Mouse (Mus musculus): ENCODE measurements around the gene Dnah7c.
"Not testable (repeated sequence)": the region's sequence is repeated elsewhere in the genome, so short reads cannot be mapped to it uniquely, and the experiment has no call there.

Gene Dnah7c

GRCm38 (mm10) chr1:46729731-46730130, 304.3 kb downstream of the Dnah7c start:
- DNase-seq (ENCODE audit: low spot score), result not testable (repeated sequence)

- DNase-seq (ENCODE audit: low spot score), result not testable (repeated sequence)
Observed at GRCm38 (mm10) chr1:46733405-46734106, 308.2 kb downstream of the Dnah7c start.

DNA sequence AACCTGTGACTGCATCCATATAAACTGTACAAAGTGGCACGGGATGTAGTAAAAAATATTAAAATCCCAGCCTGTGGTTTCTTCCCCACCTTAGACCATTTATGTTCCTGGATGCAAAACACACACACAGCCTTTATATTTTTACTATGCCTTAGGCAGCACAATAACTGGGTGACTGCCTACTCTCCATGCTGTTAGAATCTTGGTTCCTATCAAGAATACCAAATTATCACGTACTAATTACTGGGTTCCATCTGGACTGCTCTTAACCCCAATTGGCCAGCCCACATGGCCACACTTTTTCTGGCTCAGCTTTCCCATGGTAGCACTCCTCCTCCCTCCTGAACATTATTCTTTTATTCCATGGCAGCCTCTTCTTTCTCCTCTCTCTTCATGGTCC, 309.1 kb downstream of the Dnah7c start:
- DNase-seq (ENCODE audit: low spot score), result peak; percentile 7

DNA sequence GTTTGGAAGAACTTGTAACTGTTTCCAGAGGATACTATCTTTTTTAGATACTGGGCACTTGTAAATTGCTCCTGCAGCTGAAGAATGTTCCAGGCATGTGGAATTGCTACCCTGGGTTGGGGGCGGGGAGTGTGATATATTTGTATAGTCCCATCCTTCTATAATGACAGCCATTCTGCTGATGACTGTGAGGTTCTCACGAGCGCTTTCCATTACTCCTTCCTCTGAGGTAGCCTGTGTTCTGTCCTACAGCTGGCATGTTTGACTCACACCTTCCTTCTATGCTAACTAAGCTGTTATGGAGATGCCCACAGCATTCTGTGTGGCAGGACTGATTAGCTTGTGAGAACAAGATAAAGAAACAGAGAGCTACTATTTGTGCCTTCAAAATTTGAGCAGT, 339.2 kb downstream of the Dnah7c start:
- DNase-seq (ENCODE audit: low spot score), result not testable (repeated sequence)

GRCm38 (mm10) chr1:46769318-46769717, 343.9 kb downstream of the Dnah7c start:
- not testable (repeated sequence) for DNase-seq (ENCODE audit: low spot score)

DNA sequence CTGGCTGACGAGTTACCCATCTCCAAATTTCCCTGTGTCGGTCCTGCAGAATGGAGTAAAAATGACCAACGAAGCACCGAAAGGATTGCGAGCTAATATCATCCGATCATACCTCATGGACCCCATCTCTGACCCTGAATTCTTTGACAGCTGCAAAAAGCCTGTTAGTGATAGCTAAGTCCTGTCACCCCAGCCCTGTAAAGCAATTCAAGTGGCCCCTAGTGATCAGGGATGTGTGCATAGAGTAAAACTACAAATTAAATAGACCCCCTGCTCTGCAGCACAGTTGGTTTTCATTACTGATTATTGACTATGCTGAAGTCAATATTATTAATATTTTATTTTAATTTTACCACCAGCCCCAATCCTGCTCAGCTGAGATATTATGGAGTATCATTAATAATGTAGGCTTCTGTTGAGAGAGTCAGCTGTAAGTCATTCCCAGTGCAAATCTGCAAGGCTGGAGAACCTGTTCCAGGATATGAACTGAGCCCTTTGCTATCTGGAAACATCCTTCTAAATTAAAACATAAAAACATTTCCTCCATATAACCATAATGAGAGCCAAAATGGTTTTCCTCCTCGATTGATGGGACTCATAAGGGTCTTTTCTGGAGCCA, 344.8 kb downstream of the Dnah7c start:
- not testable (repeated sequence) for DNase-seq (ENCODE audit: low spot score)

GRCm38 (mm10) chr1:46782227-46782626, 356.8 kb downstream of the Dnah7c start:
- not testable (repeated sequence) for DNase-seq (ENCODE audit: low spot score)

DNA sequence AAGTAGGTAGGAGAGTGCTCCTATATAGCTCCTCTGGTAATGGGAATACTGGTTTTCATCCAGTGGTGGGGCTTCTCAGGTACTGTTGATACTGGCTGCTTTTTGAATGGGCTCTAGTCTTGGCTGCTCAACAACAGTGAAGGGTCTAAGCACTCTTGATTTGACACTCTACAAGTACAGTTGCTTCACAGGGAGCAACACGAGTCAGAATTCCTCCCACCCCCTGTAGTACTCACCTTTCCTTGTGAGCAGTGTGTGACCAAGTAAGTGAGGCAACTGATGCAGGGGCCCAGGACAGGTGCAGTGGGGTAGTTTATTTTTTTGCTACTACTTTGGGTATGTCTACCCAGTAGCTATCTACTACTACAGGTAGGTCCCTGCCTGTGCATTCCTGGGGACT, 379.7 kb downstream of the Dnah7c start:
- DNase-seq (ENCODE audit: low spot score), result no peak

DNA sequence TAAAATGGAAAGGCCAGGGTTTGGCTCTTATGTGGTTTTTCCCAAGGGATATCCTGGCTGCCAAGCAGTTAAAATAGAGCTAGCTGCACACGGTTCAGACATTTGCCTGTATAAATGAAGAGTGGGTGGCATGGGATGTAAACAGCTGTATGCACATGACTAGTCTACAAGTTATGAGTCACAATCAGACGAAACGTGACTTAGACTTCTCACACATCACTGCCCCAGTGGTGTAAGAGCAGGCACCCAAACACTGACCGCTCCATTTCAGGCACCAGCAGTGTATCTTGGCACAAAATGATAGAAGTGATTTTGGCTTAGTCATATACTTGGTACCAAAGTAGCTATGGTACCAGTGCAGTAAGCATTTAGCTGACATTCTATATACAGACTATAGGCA, 383.2 kb downstream of the Dnah7c start:
- not testable (repeated sequence) for DNase-seq (ENCODE audit: low spot score)

DNA sequence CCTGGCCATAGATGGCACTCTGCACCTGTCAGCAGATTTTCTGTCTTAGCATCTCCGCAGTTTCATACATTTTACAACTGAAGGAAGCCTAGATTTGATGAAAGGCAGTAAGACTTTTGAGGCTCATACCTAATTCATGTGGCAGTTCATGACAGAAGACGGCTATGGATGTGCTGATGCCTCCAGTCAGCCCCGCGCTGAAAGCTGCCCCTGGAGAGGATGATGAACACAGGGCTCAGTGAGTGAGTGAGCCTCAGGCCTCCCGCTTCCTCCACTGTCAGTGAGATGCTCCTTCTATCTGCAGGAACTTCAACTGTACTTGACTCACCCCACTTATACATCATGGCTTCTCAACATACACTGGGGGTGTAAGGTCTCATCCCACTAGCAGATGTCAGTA, 392.5 kb downstream of the Dnah7c start:
- no peak for DNase-seq (ENCODE audit: low spot score)

GRCm38 (mm10) chr1:46822256-46822972, 397.0 kb downstream of the Dnah7c start:
- DNase-seq (ENCODE audit: low spot score), result no peak

- DNase-seq (ENCODE audit: low spot score), result no peak
Observed at GRCm38 (mm10) chr1:46830066-46830843, 404.9 kb downstream of the Dnah7c start.

- DNase-seq (ENCODE audit: low spot score), result peak; percentile 35
Observed at GRCm38 (mm10) chr1:46831927-46832326, 406.5 kb downstream of the Dnah7c start.

- no peak for DNase-seq (ENCODE audit: low spot score)
Observed at GRCm38 (mm10) chr1:46843406-46843805, 418.0 kb downstream of the Dnah7c start.

GRCm38 (mm10) chr1:46844281-46844680, 418.9 kb downstream of the Dnah7c start:
- DNase-seq (ENCODE audit: low spot score), result no peak

DNA sequence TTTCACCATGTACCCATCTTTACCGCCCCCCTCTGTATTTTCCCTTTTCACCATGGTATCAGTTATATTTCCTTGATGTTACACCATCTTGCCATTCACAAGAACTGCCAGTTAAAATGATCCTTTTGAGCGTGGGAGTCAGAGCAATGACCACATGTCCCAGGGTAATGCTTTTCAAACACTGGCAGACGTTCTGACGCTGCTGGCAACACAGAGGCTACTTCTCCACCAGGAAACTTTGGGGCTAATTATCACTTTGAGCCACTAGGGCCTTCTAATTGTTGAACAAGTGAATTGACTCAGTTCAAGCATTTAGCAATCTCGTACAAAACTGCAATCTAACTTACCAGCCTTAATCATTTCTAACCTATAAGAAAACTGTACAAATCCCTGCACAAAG, 419.8 kb downstream of the Dnah7c start:
- DNase-seq (ENCODE audit: low spot score), result no peak

DNA sequence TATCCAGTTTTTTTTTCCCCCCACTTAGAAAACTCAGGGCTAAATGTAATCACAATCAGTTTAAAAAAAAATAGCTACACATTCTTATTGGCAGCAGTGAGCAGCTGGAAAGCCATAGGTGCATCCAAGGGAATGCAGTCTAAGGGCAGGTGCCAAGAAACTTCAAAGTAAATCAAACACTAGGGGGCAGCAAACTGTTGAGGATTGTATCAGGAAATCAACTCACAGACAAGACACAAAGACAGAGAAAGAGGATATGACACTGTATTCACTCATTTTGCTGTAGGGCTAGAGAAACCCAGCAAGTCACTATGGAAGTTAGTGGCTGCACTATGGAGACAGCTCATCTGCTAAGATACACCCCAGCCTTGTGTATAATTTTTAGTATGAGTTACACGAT, 424.4 kb downstream of the Dnah7c start:
- DNase-seq (ENCODE audit: low spot score), result peak; percentile 85

DNA sequence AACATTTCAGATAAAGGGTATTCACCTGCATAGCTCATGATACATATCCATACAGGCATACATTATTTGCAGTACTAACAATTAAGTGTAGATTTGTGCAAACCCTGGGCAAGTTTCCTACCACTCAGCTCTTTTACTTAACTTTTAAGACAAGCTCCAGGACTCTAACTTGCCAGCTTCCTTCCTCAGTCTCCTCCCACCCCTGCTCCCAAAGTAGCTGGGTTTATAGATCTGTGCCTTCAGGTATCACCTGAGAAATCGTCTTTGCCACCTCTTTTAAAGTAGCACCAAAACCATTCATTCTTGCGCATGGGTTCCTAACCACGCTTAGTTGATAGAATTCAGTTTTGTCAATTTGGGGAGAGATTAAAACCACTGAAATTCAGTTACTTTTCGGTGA, 426.2 kb downstream of the Dnah7c start:
- DNase-seq (ENCODE audit: low spot score), result no peak

GRCm38 (mm10) chr1:46852216-46852599, 426.8 kb downstream of the Dnah7c start:
- no peak for DNase-seq (ENCODE audit: low spot score)

DNA sequence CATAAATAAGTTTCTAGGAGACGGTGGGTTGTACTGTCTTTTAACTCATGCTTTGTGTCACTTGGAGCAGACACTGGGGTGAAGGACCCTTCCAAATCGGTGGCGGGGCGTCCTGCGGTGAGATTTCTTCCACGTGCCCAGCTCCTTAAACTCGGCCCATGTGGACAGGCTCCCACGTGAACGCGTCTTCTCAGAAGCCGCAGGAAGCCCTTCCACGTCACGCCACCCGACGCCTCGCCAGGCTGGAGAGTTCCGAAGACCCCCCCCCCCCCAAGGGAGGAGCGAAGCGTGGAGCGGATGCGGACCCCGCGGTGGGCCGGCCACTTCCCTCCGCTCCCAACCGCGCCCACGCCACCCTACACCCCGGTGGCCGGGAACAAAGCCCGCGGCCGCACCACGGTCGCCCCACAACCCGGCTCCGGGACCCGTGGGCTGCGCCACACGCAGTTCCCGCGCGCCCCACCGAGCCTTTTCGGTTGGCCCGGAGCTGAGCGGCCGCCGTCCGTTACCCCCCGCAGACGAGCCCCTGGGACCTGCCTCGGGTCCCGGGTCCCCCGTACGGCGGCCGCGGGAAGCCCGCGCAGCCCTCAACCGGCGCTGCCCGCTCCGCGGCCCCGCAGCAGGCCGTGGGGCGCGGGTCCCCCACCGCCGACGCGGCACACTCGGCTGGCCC, 427.3 kb downstream of the Dnah7c start:
- DNase-seq (ENCODE audit: low spot score), result peak; percentile 72

GRCm38 (mm10) chr1:46853317-46854035, 428.1 kb downstream of the Dnah7c start:
- peak; percentile 98 for DNase-seq (ENCODE audit: low spot score)

Data from layer of hippocampus, adult 11-12 months (tissue).